ENCODE assay signal across 13 mouse cellular contexts in the genomic region with DNA sequence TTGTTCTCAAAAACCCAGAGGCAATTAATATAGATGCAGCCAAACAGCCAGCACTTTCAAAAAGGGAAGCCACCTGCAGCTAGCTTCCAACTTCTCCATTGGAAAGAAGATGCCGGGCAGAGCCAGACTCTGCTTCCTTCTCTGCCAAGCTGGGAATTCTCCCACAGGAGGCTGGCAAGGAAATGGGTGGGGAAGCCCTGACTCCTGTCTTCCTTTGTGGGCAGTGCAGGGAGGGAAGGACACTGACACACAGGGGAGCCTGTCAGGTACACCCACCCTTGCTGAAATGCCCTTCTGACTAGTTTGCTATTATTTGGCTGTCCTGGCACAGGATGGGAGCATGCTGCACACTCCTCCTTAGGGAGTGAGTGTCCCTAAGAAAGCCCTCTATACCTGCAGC.
DNase-seq lines count a peak whose midpoint lies in the region; ATAC-seq and TF ChIP-seq lines count a peak whose summit lies in the region.
"Had no signal": no experiment of that assay in that cellular context is flagged by ENCODE, and none has a peak within 500 bp of the region (broad histone marks: within the 10 kb centered on the region; RNA-seq: fewer than 3 reads in every experiment).

No protein-coding gene starts in this region.

- peak; percentile 21; the same call in 1 of the 2 replicates for TF ChIP-seq CTCF in layer of hippocampus, adult 2 months (conservative IDR thresholded peaks at IDR 0.05)
- peak; percentile 28 for TF ChIP-seq CTCF in Patski (IDR thresholded peaks at IDR 0.05)

- no peaks in the 10 kb centered on the region for H3K27me3 ChIP-seq in heart, embryonic 13.5 days (replicated peaks)
- H3K27me3 ChIP-seq in Patski: no peaks in the 10 kb centered on the region
- H3K27me3 ChIP-seq: CH12.LX; embryonic facial prominence, embryonic 12.5 days had no signal

- POLR2A ChIA-PET in Patski (lab: Charles Lee): no interaction called here

- H3K9ac ChIP-seq in heart, embryonic 13.5 days: 0 out of 2 replicates have a peak overlapping the region, but pooled peaks have one; percentile 30
- H3K9ac ChIP-seq: embryonic facial prominence, embryonic 12.5 days; hindbrain, embryonic 13.5 days; midbrain, embryonic 13.5 days had no signal

- 44% methylated on average over 1 of the region's 1 CpGs for WGBS in heart, embryonic 13.5 days

- no peak overlapping the region for H3K27ac ChIP-seq in heart, embryonic 13.5 days (replicated peaks)
- H3K27ac ChIP-seq in layer of hippocampus, adult 2 months: no peak overlapping the region
- H3K27ac ChIP-seq: embryonic facial prominence, embryonic 12.5 days; hindbrain, embryonic 13.5 days; midbrain, embryonic 13.5 days had no signal

- peak; percentile 17 to 47 for DNase-seq in adrenal gland, adult (ENCODE audit: inconsistent age in 2 of 2, low spot score in 1 of 2)
- no peak for DNase-seq in adrenal gland, adult 18-20 months (ENCODE audit: low spot score in 2 of 2)
- no peak for DNase-seq in heart, adult 9 months (ENCODE audit: low spot score in 2 of 2)
- DNase-seq in layer of hippocampus, adult 2 months (ENCODE audit: low spot score in 2 of 2): no peak
- no peak for DNase-seq in layer of hippocampus, postnatal 14 days (ENCODE audit: low spot score in 2 of 2)
- DNase-seq in Patski (ENCODE audit: low read depth, low spot score): no peak
- DNase-seq in cerebellum, postnatal 36 days: no peak

- ATAC-seq in heart, embryonic 13.5 days (ENCODE audit: extremely low read depth, insufficient number of reproducible peaks, low FRiP score, low TSS enrichment): no peak
- no peak for ATAC-seq in Patski
- ATAC-seq: midbrain, embryonic 13.5 days had no signal

- H3K9me3 ChIP-seq in heart, embryonic 13.5 days: no peaks in the 10 kb centered on the region
- H3K9me3 ChIP-seq: embryonic facial prominence, embryonic 12.5 days; hindbrain, embryonic 13.5 days; midbrain, embryonic 13.5 days had no signal

- H3K4me2 ChIP-seq in heart, embryonic 13.5 days: no peak overlapping the region
- H3K4me2 ChIP-seq: embryonic facial prominence, embryonic 12.5 days; heart, embryonic 11.5 days; hindbrain, embryonic 13.5 days; midbrain, embryonic 13.5 days had no signal

- in situ Hi-C loops in Patski (cut with MboI; ENCODE audit: low pct_unique_long_range_greater_than_20kb): no loop called here

- peaks cover 13% of the 10 kb centered on the region for H3K4me1 ChIP-seq in heart, embryonic 13.5 days

- CTCF ChIA-PET in Patski (lab: Charles Lee): interaction anchor here (1.3 to 1.5 kb wide), 3 partner anchors 8 to 143 kb away, joined by 3 to 5 read pairs (median 4); no protein-coding TSS in a partner anchor

- H3K4me3 ChIP-seq in heart, embryonic 13.5 days: no peak overlapping the region
- no peak overlapping the region for H3K4me3 ChIP-seq in layer of hippocampus, adult 2 months
- H3K4me3 ChIP-seq: embryonic facial prominence, embryonic 12.5 days; hindbrain, embryonic 13.5 days; midbrain, embryonic 13.5 days had no signal

- no peaks in the 10 kb centered on the region for H3K36me3 ChIP-seq in heart, embryonic 13.5 days
- H3K36me3 ChIP-seq: embryonic facial prominence, embryonic 12.5 days; hindbrain, embryonic 13.5 days; midbrain, embryonic 13.5 days had no signal

Comparison
In these comparisons a context has a peak if more than half of its experiments do, and no peak if none do; other contexts are left out.
1. DNase-seq: peak in adrenal gland, adult (2 of 2); none in adrenal gland, adult 18-20 months (0 of 2), heart, adult 9 months (0 of 2), layer of hippocampus, adult 2 months (0 of 2), layer of hippocampus, postnatal 14 days (0 of 2), Patski (single experiment) and cerebellum, postnatal 36 days (0 of 2).